Mouse (Mus musculus) heart, adult 11 months (tissue): ENCODE results near the gene Trim43b.
"Not testable (repeated sequence)": the region's sequence is repeated elsewhere in the genome, so short reads cannot be mapped to it uniquely, and the experiment has no call there.

ENCODE experiments used
- DNase-seq: peaks from one replicate; pipeline ENCODE4 v3.0.0; 2022

Gene Trim43b

GRCm38 (mm10) chr9:89092735-89093134 lies at the start of gene Trim43b:
Gene Trim43b (minus strand): TSS chr9:89092835.
- peak; percentile 62 for DNase-seq

GRCm38 (mm10) chr9:89104576-89104975 lies 11.9 kb upstream of the Trim43b start:
- not testable (repeated sequence) for DNase-seq

- DNase-seq: peak; percentile 90
Observed at GRCm38 (mm10) chr9:89086746-89087145, 5.9 kb downstream of the Trim43b start.

- not testable (repeated sequence) for DNase-seq
Observed at GRCm38 (mm10) chr9:89079637-89080036, 13.0 kb downstream of the Trim43b start.

- DNase-seq: not testable (repeated sequence)
Observed at GRCm38 (mm10) chr9:89076508-89076907, 16.1 kb downstream of the Trim43b start.

GRCm38 (mm10) chr9:89067143-89067501 lies 25.5 kb downstream of the Trim43b start:
- not testable (repeated sequence) for DNase-seq

GRCm38 (mm10) chr9:89066378-89067142 lies 26.1 kb downstream of the Trim43b start:
- DNase-seq: peak; percentile 98
